Mouse (Mus musculus) forebrain, embryonic 14.5 days (tissue): ENCODE results near the gene Mast4. TPM values are rescaled to one million over a fixed set of nuclear protein-coding genes. Genes with fewer than 3 reads are reported as not detected.

Source experiments
- ATAC-seq: fragments of 200-750 bp; cut with Nextera tagmentation; 2 replicates; pipeline ENCODE4 v1.8.0; 2017; ENCODE audit warnings: mild to moderate bottlenecking, moderate library complexity
- DNase-seq: peaks from one replicate; pipeline ENCODE4 v3.0.0-alpha.2; 2015; ENCODE audit warnings: low spot score
- H3K27ac ChIP-seq: fragments of 300-500 bp; sonication (generic); 2 replicates; pipeline ENCODE4 v1.5.1; 2014; ENCODE audit warnings: low read depth, mild to moderate bottlenecking, control low read depth, low read length, moderate library complexity
- H3K27me3 ChIP-seq: fragments of 300-500 bp; sonication (generic); replicated peaks from 2 replicates; pipeline ENCODE4 v1.6.1; 2014; ENCODE audit warnings: low read length, control low read depth, mixed read lengths; ENCODE audit not compliant: control insufficient read depth, insufficient read depth
- H3K36me3 ChIP-seq: fragments of 300-500 bp; sonication (generic); 2 replicates; pipeline ENCODE4 v1.6.1; 2014; ENCODE audit warnings: low read length, control low read depth; ENCODE audit not compliant: control insufficient read depth, insufficient read depth
- H3K4me1 ChIP-seq: fragments of 300-500 bp; sonication (generic); 2 replicates; pipeline ENCODE4 v1.6.1; 2014; ENCODE audit warnings: antibody characterized with exemption, low read length, control low read depth; ENCODE audit not compliant: control insufficient read depth, insufficient read depth
- H3K4me2 ChIP-seq: fragments of 300-500 bp; sonication (generic); 2 replicates; pipeline ENCODE4 v1.6.1; 2014; ENCODE audit warnings: mild to moderate bottlenecking, control low read depth, low read length
- H3K4me3 ChIP-seq: fragments of 300-500 bp; sonication (generic); 2 replicates; pipeline ENCODE4 v1.5.1; 2014; ENCODE audit warnings: low read depth, low read length, control low read depth
- H3K9ac ChIP-seq: fragments of 300-500 bp; sonication (generic); 2 replicates; pipeline ENCODE4 v1.6.1; 2014; ENCODE audit warnings: mild to moderate bottlenecking, low read length, control low read depth, moderate library complexity
- H3K9me3 ChIP-seq: fragments of 300-500 bp; sonication (generic); replicated peaks from 2 replicates; pipeline ENCODE4 v1.6.1; 2016; ENCODE audit warnings: low read length, control low read depth, mixed read lengths; ENCODE audit not compliant: control insufficient read depth
- WGBS: fragments of 180-500 bp; shearing (Covaris S2); extraction: QIAGEN DNeasy Blood & Tissue Kit; methylation state at CpG from one replicate; pipeline ENCODE4 v1.1.7; 2014; 5-methylcytosine and 5-hydroxymethylcytosine counted together
- polyA plus RNA-seq: library from polyadenylated mRNA; unstranded; fragments of >200 nt; fragmentation: Nextera tagmentation; extraction: Ambion mirVana; gene quantifications from 2 replicates; pipeline ENCODE4 v1.2.1, GENCODE M21; 2014

Mast4 gene
- polyA plus RNA-seq, 1 experiment from 2014 or later = 11.7 TPM

DNA sequence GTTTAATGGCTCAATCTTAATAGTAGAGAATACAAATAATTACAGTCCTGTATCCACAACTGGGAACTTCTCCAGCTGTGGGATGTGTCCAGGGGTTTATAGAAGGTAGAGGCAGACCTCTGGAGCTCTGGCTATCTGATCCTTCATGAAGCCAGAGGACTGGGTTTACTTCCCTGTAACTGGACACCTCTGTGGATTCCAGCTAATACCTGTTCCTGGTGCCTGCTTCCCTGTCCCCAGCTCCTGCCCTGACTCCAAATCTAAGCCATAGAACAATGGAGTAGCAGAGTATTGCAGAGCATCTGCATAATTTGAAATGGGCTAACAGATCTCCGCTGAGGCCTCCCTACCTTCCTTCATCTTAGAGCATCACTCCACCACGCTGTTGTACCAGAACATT, 398.1 kb downstream of the Mast4 start:
- Histone ChIP-seq H3K27ac (no peak overlapping the region), H3K4me1 (no peaks in the 10 kb centered on the region), H3K4me3 (no peak overlapping the region), H3K4me2 (no peak overlapping the region), H3K9ac (no peak overlapping the region), H3K9me3 (no peaks in the 10 kb centered on the region), H3K36me3 (no peaks in the 10 kb centered on the region), H3K27me3 (no peaks in the 10 kb centered on the region)
- 86% methylated on average over 2 of the region's 2 CpGs for whole genome bisulfite sequencing
- no peak for ATAC-seq
- no peak for DNase-seq

DNA sequence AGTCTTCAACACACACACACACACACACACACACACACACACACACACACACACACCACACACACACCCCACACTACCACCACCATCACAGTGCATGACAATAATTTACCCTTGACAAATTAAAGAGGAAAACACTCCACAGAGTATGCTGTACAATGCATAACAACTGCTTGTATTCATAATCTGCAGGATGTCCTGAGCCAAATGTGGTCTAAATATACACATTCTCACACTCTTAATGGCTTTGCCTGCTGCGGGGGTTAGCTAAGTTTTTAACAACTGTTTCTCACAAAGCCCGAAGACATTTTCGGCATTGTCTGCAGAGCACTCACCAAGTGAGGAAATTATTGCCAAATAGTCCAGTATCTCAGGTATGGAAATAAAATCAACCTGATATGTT, 398.5 kb downstream of the Mast4 start:
- H3K9me3 ChIP-seq = no peaks in the 10 kb centered on the region
- no peak overlapping the region for H3K4me3 ChIP-seq
- no peak for ATAC-seq
- no peaks in the 10 kb centered on the region for H3K36me3 ChIP-seq
- 93% methylated on average over 3 of the region's 3 CpGs for WGBS
- H3K4me1 ChIP-seq = no peaks in the 10 kb centered on the region
- H3K27ac ChIP-seq = no peak overlapping the region
- H3K9ac ChIP-seq = no peak overlapping the region
- no peaks in the 10 kb centered on the region for H3K27me3 ChIP-seq
- H3K4me2 ChIP-seq = no peak overlapping the region
- DNase-seq = no peak

DNA sequence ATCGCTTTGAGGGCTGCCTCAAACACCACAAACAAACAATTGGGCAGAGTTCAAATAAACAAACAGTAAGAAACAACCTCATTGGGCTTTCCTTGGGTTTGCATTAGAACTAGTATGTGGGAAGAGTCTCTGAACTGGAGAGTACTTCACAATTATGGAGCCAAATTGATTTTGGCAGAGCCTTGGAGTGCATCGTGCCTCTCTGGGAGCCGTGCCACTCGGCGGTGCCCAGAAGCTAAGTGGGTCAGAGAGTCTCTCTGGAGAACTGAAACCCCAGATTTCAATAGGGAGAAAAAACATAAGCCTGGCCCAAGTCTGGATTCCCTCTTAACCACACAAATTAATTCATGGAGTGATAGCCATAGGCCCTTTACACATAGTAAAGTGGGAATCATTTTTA, 400.6 kb downstream of the Mast4 start:
- Histone ChIP-seq H3K27me3 (no peaks in the 10 kb centered on the region), H3K36me3 (no peaks in the 10 kb centered on the region), H3K4me3 (no peak overlapping the region), H3K4me1 (no peaks in the 10 kb centered on the region), H3K27ac (no peak overlapping the region), H3K4me2 (no peak overlapping the region), H3K9ac (no peak overlapping the region), H3K9me3 (no peaks in the 10 kb centered on the region)
- ATAC-seq (no peak), DNase-seq (peak; percentile 21)
- WGBS = 92% methylated on average over 5 of the region's 5 CpGs

DNA sequence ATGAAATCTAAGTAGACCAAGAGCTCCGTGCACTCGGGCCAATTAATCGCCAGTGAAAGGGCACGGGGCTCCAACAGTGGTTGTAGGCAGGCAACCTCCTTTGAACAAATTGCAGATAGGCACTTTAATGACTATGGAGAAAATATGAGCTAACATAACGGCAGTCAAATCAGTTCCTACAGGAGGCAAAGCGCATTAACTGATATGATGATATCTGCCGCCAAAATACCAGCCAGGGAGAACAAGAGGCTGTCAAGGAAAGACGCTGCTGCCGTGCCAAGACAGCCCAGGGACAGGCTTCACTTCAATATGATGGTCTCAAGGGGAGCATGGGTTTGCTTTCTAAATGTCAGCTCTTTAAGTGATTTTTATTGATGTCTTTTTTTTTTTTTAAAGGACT, 401.9 kb downstream of the Mast4 start:
- H3K4me2 ChIP-seq = no peak overlapping the region
- DNase-seq (peak; percentile 10), ATAC-seq (no peak)
- no peak overlapping the region for H3K27ac ChIP-seq
- no peaks in the 10 kb centered on the region for H3K4me1 ChIP-seq
- 81% methylated on average over 9 of the region's 9 CpGs for WGBS
- no peaks in the 10 kb centered on the region for H3K9me3 ChIP-seq
- H3K9ac ChIP-seq = no peak overlapping the region
- H3K36me3 ChIP-seq = no peaks in the 10 kb centered on the region
- no peak overlapping the region for H3K4me3 ChIP-seq
- no peaks in the 10 kb centered on the region for H3K27me3 ChIP-seq

DNA sequence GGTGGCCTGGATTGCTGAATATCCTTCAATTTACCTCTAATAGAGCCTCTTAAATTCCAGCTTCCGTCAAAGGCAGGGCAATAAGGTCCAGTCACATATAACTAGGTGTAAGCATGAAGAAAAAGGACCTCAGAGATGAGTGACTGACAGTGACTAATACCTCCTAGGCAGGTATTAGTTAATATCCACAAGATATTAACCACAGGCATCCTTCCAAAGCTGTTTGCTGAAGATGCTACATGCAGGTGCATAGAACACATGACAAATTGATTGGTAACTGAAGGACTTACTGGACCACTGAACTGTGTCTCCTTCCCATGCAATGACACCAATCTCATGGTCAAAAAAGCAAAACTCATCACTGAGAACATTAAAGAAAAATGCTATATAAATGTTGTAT, 402.3 kb downstream of the Mast4 start:
- ATAC-seq (no peak), DNase-seq (no peak)
- H3K4me1 ChIP-seq = no peaks in the 10 kb centered on the region
- H3K4me3 ChIP-seq = no peak overlapping the region
- no peak overlapping the region for H3K9ac ChIP-seq
- no peaks in the 10 kb centered on the region for H3K27me3 ChIP-seq
- H3K9me3 ChIP-seq = no peaks in the 10 kb centered on the region
- H3K36me3 ChIP-seq = no peaks in the 10 kb centered on the region
- no peak overlapping the region for H3K27ac ChIP-seq
- 94% methylated on average over 1 of the region's 1 CpGs for WGBS
- H3K4me2 ChIP-seq = no peak overlapping the region

DNA sequence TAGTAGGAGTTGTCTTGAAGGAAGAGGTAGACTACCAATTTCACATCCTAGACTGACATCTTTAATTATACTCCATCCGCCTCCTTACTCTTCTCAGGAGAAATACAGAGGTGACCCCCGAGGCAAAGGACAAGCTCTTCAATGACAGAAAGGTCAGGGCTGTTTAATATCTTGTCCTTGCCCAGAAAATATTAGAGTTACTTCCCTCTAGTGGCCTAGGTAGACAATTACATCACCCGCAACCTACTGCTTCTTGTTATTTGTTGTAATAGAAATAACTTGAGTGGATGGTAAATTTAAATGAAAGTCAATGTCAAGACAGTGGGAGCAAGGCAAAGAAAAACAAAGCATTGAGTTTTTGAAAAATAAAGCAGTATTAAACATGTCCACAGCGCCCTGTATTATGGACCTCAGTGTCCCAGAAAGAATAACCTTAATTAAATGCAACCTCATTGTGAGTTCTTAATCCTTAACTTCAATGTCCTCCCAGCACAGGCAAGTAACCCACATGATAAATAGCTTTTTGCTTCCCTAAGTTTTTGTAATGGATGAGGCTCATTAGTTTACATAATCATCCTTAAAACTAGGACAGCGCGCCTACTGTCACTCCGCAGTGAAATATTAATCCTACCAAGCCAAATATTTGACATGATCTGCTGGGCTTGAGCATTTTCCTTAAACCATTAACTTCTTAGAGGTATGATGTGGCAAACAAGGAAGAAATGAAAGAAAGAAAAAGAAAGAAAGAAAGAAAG, 408.3 kb downstream of the Mast4 start:
- WGBS = 88% methylated on average over 7 of the region's 7 CpGs
- no peaks in the 10 kb centered on the region for H3K4me1 ChIP-seq
- no peak overlapping the region for H3K4me3 ChIP-seq
- no peak for DNase-seq
- H3K9ac ChIP-seq = no peak overlapping the region
- H3K36me3 ChIP-seq = no peaks in the 10 kb centered on the region
- no peak overlapping the region for H3K4me2 ChIP-seq
- H3K27ac ChIP-seq = no peak overlapping the region
- no peaks in the 10 kb centered on the region for H3K9me3 ChIP-seq
- no peak for ATAC-seq
- no peaks in the 10 kb centered on the region for H3K27me3 ChIP-seq

DNA sequence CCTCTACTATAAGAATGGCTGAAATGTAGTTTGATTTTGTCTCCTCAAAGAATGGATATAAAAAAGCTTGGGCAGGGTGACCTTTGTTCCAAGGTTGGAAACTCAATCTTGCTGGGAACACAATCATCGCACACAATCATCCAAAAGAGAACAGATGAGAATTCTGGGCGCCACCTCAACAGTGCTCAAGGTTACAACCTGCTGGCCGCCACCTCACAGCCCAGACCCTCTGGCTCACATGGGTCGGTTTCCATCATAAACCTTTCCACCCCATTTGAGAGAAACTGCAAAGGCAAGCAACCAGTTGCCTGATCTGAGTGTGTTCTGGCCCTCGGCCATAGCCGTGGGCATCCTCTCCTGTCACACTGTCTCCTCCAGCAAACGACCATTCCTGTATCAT, 414.6 kb downstream of the Mast4 start:
- WGBS = 92% methylated on average over 7 of the region's 7 CpGs
- H3K4me2 ChIP-seq = no peak overlapping the region
- DNase-seq = no peak
- no peak overlapping the region for H3K4me3 ChIP-seq
- no peaks in the 10 kb centered on the region for H3K4me1 ChIP-seq
- H3K27ac ChIP-seq = no peak overlapping the region
- no peaks in the 10 kb centered on the region for H3K36me3 ChIP-seq
- no peaks in the 10 kb centered on the region for H3K27me3 ChIP-seq
- ATAC-seq = no peak
- no peak overlapping the region for H3K9ac ChIP-seq
- H3K9me3 ChIP-seq = no peaks in the 10 kb centered on the region

DNA sequence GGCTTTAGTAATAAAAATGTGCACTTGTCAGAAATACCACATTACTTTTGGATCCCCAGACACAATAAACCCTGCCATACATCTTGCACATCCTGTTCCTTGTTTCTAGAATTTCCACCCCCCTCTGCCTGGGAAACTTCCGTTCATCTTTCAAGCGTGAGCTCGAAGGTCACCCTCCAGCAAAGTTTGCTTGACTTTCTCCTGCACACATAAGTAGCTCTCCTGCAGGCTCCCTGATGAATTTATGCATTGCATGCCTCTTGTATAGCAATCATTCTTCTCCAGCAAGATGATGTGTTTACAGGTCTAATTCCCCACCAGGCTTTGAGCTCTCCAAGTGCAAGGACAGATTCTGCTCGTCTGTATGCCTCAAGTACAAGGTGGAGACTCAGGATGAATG, 415.7 kb downstream of the Mast4 start:
- Histone ChIP-seq H3K9me3 (no peaks in the 10 kb centered on the region), H3K36me3 (no peaks in the 10 kb centered on the region), H3K27ac (no peak overlapping the region), H3K4me3 (no peak overlapping the region), H3K27me3 (no peaks in the 10 kb centered on the region), H3K4me2 (no peak overlapping the region), H3K9ac (no peak overlapping the region), H3K4me1 (no peaks in the 10 kb centered on the region)
- DNase-seq (no peak), ATAC-seq (no peak)
- 78% methylated on average over 4 of the region's 4 CpGs for WGBS

DNA sequence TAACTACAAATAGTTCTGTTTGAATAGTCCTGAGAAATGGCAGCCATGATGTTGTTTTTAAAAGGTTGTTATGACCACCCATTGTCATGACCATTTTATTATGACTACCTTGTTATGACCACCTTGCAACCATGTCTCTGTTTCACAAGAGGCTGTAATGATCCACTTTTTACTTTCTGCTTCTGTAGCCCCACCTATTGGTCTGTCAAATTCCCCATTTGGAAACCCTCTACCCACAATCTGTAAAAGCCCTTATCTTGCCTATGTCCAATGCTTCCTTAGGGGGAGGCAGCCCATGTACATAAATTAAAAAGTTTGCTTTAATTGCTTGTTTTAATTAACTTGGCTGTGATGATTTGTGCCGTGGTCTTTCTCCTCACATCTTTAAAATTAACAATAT, 419.0 kb downstream of the Mast4 start:
- Histone ChIP-seq H3K36me3 (no peaks in the 10 kb centered on the region), H3K9me3 (no peaks in the 10 kb centered on the region), H3K4me2 (no peak overlapping the region), H3K9ac (no peak overlapping the region), H3K4me3 (no peak overlapping the region), H3K4me1 (no peaks in the 10 kb centered on the region), H3K27me3 (no peaks in the 10 kb centered on the region), H3K27ac (no peak overlapping the region)
- WGBS = 69% methylated on average over 1 of the region's 1 CpGs
- DNase-seq = no peak
- no peak for ATAC-seq
